Mouse (Mus musculus) embryonic facial prominence, embryonic 11.5 days (tissue): Measurements from ENCODE around the gene Slc35b1. TPM values are rescaled to one million over a fixed set of nuclear protein-coding genes. Genes with fewer than 3 reads are reported as not detected.

Experiments used
- ATAC-seq: fragments of 200-750 bp; cut with Nextera tagmentation; replicated peaks from 2 replicates; pipeline ENCODE4 v1.8.0; 2017; ENCODE audit warnings: low read depth; ENCODE audit not compliant: insufficient number of reproducible peaks, low FRiP score, low TSS enrichment
- DNase-seq: peaks from one replicate; pipeline ENCODE4 v3.0.0-alpha.2; 2015; ENCODE audit warnings: low spot score
- H3K27ac ChIP-seq: fragments of 300-500 bp; sonication (generic); replicated peaks from 2 replicates; pipeline ENCODE4 v1.5.1; 2014; ENCODE audit warnings: mild to moderate bottlenecking, low read depth, low read length, control low read depth
- H3K27me3 ChIP-seq: fragments of 300-500 bp; sonication (generic); 2 replicates; pipeline ENCODE4 v1.6.1; 2014; ENCODE audit warnings: mild to moderate bottlenecking, low read length, moderate library complexity, mixed read lengths; ENCODE audit not compliant: control insufficient read depth, insufficient read depth
- H3K36me3 ChIP-seq: fragments of 300-500 bp; sonication (generic); replicated peaks from 2 replicates; pipeline ENCODE4 v1.6.1; 2014; ENCODE audit warnings: low read depth, mild to moderate bottlenecking, low read length, moderate library complexity, mixed read lengths; ENCODE audit not compliant: control insufficient read depth, insufficient read depth
- H3K4me1 ChIP-seq: fragments of 300-500 bp; sonication (generic); 2 replicates; pipeline ENCODE4 v1.6.1; 2014; ENCODE audit warnings: low read length, mixed read lengths; ENCODE audit not compliant: control insufficient read depth, insufficient read depth
- H3K4me2 ChIP-seq: fragments of 300-500 bp; sonication (generic); 2 replicates; pipeline ENCODE4 v1.6.1; 2014; ENCODE audit warnings: low read depth, mild to moderate bottlenecking, control low read depth, low read length, moderate library complexity
- H3K4me3 ChIP-seq: fragments of 300-500 bp; sonication (generic); 2 replicates; pipeline ENCODE4 v1.5.1; 2014; ENCODE audit warnings: low read depth, low read length, control low read depth
- H3K9ac ChIP-seq: fragments of 300-500 bp; sonication (generic); replicated peaks from 2 replicates; pipeline ENCODE4 v1.6.1; 2014; ENCODE audit warnings: mild to moderate bottlenecking, control low read depth, low read length
- H3K9me3 ChIP-seq: fragments of 300-500 bp; sonication (generic); replicated peaks from 2 replicates; pipeline ENCODE4 v1.6.1; 2016; ENCODE audit warnings: mild to moderate bottlenecking, low read length, inconsistent platforms, mixed read lengths; ENCODE audit not compliant: control insufficient read depth
- WGBS: fragments of 180-500 bp; shearing (Covaris S2); extraction: QIAGEN DNeasy Blood & Tissue Kit; methylation state at CpG from one replicate; pipeline ENCODE4 v1.1.7; 2014; 5-methylcytosine and 5-hydroxymethylcytosine counted together
- polyA plus RNA-seq: library from polyadenylated mRNA; unstranded; fragments of >200 nt; fragmentation: Nextera tagmentation; extraction: Ambion mirVana; gene quantifications from 2 replicates; pipeline ENCODE4 v1.2.1, GENCODE M21; 2014

Slc35b1 gene
- polyA plus RNA-seq, 1 experiment from 2014 or later: 125 TPM

- Histone ChIP-seq H3K27ac (peak overlapping the region; percentile 3; the same call in 1 of the 2 replicates), H3K9me3 (no peaks in the 10 kb centered on the region), H3K4me2 (no peak overlapping the region), H3K4me1 (no peaks in the 10 kb centered on the region; the same call in 1 of the 2 replicates), H3K4me3 (no peak overlapping the region), H3K9ac (no peak overlapping the region), H3K36me3 (peaks cover 13% of the 10 kb centered on the region), H3K27me3 (no peaks in the 10 kb centered on the region)
- no peak for ATAC-seq
- WGBS: 61% methylated on average over 7 of the region's 7 CpGs
- DNase-seq: no peak
Observed at GRCm38 (mm10) chr11:95392223-95392667, 7.8 kb downstream of the Slc35b1 start.

GRCm38 (mm10) chr11:95392708-95393499, 8.4 kb downstream of the Slc35b1 start:
- H3K4me1 ChIP-seq: no peaks in the 10 kb centered on the region; the same call in 1 of the 2 replicates
- ATAC-seq (no peak), DNase-seq (no peak)
- H3K36me3 ChIP-seq: peaks cover 13% of the 10 kb centered on the region
- 69% methylated on average over 11 of the region's 11 CpGs for WGBS
- no peak overlapping the region for H3K9ac ChIP-seq
- no peaks in the 10 kb centered on the region for H3K27me3 ChIP-seq
- no peak overlapping the region for H3K4me3 ChIP-seq
- 0 out of 2 replicates have a peak overlapping the region, but pooled peaks have one; percentile 38 for H3K27ac ChIP-seq
- no peaks in the 10 kb centered on the region for H3K9me3 ChIP-seq
- H3K4me2 ChIP-seq: no peak overlapping the region

- Histone ChIP-seq H3K27ac (no peak overlapping the region), H3K4me2 (no peak overlapping the region), H3K9ac (no peak overlapping the region), H3K27me3 (no peaks in the 10 kb centered on the region), H3K9me3 (no peaks in the 10 kb centered on the region), H3K36me3 (peaks cover 11% of the 10 kb centered on the region), H3K4me1 (no peaks in the 10 kb centered on the region; the same call in 1 of the 2 replicates), H3K4me3 (no peak overlapping the region)
- DNase-seq: peak; percentile 54
- ATAC-seq: no peak
- 27% methylated on average over 5 of the region's 5 CpGs for WGBS
Observed at GRCm38 (mm10) chr11:95393500-95393816, 9.0 kb downstream of the Slc35b1 start.

- Histone ChIP-seq H3K9ac (no peak overlapping the region), H3K27ac (no peak overlapping the region), H3K36me3 (peaks cover 9% of the 10 kb centered on the region), H3K27me3 (no peaks in the 10 kb centered on the region), H3K4me2 (no peak overlapping the region), H3K9me3 (no peaks in the 10 kb centered on the region), H3K4me3 (no peak overlapping the region), H3K4me1 (no peaks in the 10 kb centered on the region; the same call in 1 of the 2 replicates)
- 48% methylated on average over 5 of the region's 5 CpGs for WGBS
- ATAC-seq (no peak), DNase-seq (no peak)
Observed at GRCm38 (mm10) chr11:95394112-95394511, 9.6 kb downstream of the Slc35b1 start.

- 58% methylated on average over 1 of the region's 1 CpGs for WGBS
- no peaks in the 10 kb centered on the region for H3K27me3 ChIP-seq
- H3K4me3 ChIP-seq: no peak overlapping the region
- ATAC-seq: no peak
- no peak overlapping the region for H3K9ac ChIP-seq
- no peaks in the 10 kb centered on the region; the same call in 1 of the 2 replicates for H3K4me1 ChIP-seq
- H3K36me3 ChIP-seq: no peaks in the 10 kb centered on the region; the same call in 1 of the 2 replicates
- H3K4me2 ChIP-seq: no peak overlapping the region
- H3K9me3 ChIP-seq: no peaks in the 10 kb centered on the region
- DNase-seq: no peak
- H3K27ac ChIP-seq: no peak overlapping the region
Observed at GRCm38 (mm10) chr11:95396548-95396947, 12.1 kb downstream of the Slc35b1 start.

GRCm38 (mm10) chr11:95397843-95398835, 13.6 kb downstream of the Slc35b1 start:
- no peak for ATAC-seq
- WGBS: 63% methylated on average over 14 of the region's 14 CpGs

GRCm38 (mm10) chr11:95399520-95400020, 15.1 kb downstream of the Slc35b1 start:
- no peak overlapping the region for H3K4me2 ChIP-seq
- no peaks in the 10 kb centered on the region for H3K27me3 ChIP-seq
- no peak overlapping the region for H3K27ac ChIP-seq
- H3K9ac ChIP-seq: no peak overlapping the region
- ATAC-seq (no peak), DNase-seq (no peak)
- H3K4me1 ChIP-seq: no peaks in the 10 kb centered on the region
- no peaks in the 10 kb centered on the region for H3K36me3 ChIP-seq
- WGBS: 81% methylated on average over 13 of the region's 13 CpGs
- no peak overlapping the region for H3K4me3 ChIP-seq
- H3K9me3 ChIP-seq: no peaks in the 10 kb centered on the region

More at GRCm38 (mm10) chr11:95397843-95398835, 13.6 kb downstream of the Slc35b1 start:
- no peak overlapping the region for H3K9ac ChIP-seq
- H3K27me3 ChIP-seq: no peaks in the 10 kb centered on the region
- H3K4me3 ChIP-seq: no peak overlapping the region
- DNase-seq: peak; percentile 86
- no peaks in the 10 kb centered on the region for H3K4me1 ChIP-seq
- no peak overlapping the region for H3K27ac ChIP-seq
- H3K9me3 ChIP-seq: no peaks in the 10 kb centered on the region
- no peak overlapping the region for H3K4me2 ChIP-seq
- no peaks in the 10 kb centered on the region; the same call in 1 of the 2 replicates for H3K36me3 ChIP-seq
